Mouse (Mus musculus): Measurements from ENCODE around the gene Klk1b3. TPM values are rescaled to one million over a fixed set of nuclear protein-coding genes. Genes with fewer than 3 reads are reported as not detected.
"Not testable (repeated sequence)": the region's sequence is repeated elsewhere in the genome, so short reads cannot be mapped to it uniquely, and the experiment has no call there.

The Klk1b3 gene
- polyA plus RNA-seq, 1 experiment from 2014 or later = 0.61 TPM

DNA sequence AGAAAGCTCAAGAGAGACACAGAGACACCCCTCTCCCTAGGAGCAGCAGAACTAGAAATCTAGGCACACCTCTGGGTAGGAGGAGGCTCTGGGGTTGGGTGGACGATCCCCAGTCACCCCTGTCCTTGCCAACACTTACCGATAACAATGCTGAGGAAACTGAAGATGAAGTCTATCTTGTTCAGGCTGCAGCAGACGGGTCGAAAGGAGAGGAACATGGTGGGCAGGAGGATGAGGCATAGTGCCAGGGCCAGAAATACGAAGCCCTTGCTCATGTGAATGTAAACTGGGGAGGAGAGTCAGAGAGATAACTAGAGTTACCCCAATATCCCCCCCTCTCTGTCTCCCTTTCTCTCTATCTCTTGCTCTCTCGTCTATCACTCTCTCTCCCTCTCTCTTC lies 24.3 kb downstream of the Klk1b3 start:
- not testable (repeated sequence) for H3K9me3 ChIP-seq (replicated peaks; ENCODE audit: control insufficient read depth, low read length); H3K27me3 ChIP-seq (ENCODE audit: control insufficient read depth, insufficient read depth, low read length); H3K36me3 ChIP-seq (ENCODE audit: control insufficient read depth, insufficient read depth, low read length); H3K4me1 ChIP-seq (ENCODE audit: control insufficient read depth, insufficient read depth, low read length); H3K27ac ChIP-seq (ENCODE audit: low read length); H3K4me2 ChIP-seq (ENCODE audit: low read depth, low read length); H3K4me3 ChIP-seq (replicated peaks; ENCODE audit: low read length); H3K9ac ChIP-seq (ENCODE audit: low read length); ATAC-seq (ENCODE audit: insufficient read depth, low FRiP score)
- 70% methylated on average over 6 of the region's 6 CpGs for WGBS

DNA sequence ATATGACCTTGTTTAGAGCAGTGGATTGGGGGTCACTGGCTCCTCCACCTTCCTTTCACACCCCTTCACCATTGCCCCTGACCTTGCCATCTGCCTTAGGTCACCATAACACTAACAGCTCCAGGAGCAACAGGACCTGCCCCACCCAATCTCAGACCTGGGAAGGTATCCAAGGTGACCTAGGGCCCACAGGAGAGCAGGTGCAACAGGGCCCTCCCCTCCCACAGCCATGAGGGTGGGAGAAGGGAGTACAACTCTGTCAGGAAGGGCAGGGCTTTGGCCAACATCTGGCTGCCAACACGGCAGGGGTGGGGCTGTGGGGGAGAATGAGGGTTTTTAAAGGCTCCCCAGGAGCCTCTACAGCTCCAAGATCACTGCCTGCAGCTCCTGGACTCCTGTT lies 27.1 kb downstream of the Klk1b3 start, which contains the start of gene Klk1:
Gene Klk1, plus strand, starts transcription at position 285 of the 400 bp plus-strand sequence.
- Histone ChIP-seq H3K27me3 (ENCODE audit: control insufficient read depth, insufficient read depth, low read length) (no peaks in the 10 kb centered on the region), H3K9me3 (replicated peaks; ENCODE audit: control insufficient read depth, low read length) (no peaks in the 10 kb centered on the region), H3K9ac (ENCODE audit: low read length) (no peak within 1 kb of the TSS), H3K4me3 (replicated peaks; ENCODE audit: low read length) (no peak within 1 kb of the TSS), H3K4me1 (ENCODE audit: control insufficient read depth, insufficient read depth, low read length) (no peaks in the 10 kb centered on the region), H3K36me3 (ENCODE audit: control insufficient read depth, insufficient read depth, low read length) (no peaks in the 10 kb centered on the region), H3K27ac (ENCODE audit: low read length) (no peak within 1 kb of the TSS), H3K4me2 (ENCODE audit: low read depth, low read length) (no peak within 1 kb of the TSS)
- WGBS = 29% methylated on average over 1 of the region's 1 CpGs
- ATAC-seq (ENCODE audit: insufficient read depth, low FRiP score) = peak; percentile 43; the same call in 1 of the 2 replicates

DNA sequence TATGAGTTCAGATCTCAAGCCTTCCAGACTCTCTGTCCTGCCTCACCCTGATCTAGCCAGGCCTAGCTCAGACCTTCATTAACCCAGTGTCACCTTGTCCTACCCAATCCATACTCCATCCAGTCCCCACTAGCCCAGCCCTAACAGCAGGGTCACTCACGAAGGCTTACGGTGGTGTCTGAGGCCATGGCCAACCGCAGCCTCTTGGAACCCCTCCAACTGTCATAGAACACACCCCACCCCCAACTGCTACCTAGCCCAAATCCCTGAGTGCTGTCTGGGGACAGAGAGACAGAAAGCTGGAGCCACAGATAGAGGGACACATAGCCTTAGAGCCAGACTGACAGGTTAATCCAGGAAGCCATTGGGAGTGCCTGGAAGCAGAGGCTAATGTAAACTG lies 37.9 kb downstream of the Klk1b3 start, which contains the start of gene Gm36864:
Gene Gm36864, plus strand, starts transcription at position 269 of the 400 bp plus-strand sequence.
- no peak for ATAC-seq (ENCODE audit: insufficient read depth, low FRiP score)
- Histone ChIP-seq H3K27ac (ENCODE audit: low read length) (no peak within 1 kb of the TSS), H3K4me3 (replicated peaks; ENCODE audit: low read length) (no peak within 1 kb of the TSS), H3K4me1 (ENCODE audit: control insufficient read depth, insufficient read depth, low read length) (no peaks in the 10 kb centered on the region), H3K36me3 (ENCODE audit: control insufficient read depth, insufficient read depth, low read length) (no peaks in the 10 kb centered on the region), H3K27me3 (ENCODE audit: control insufficient read depth, insufficient read depth, low read length) (no peaks in the 10 kb centered on the region), H3K9me3 (replicated peaks; ENCODE audit: control insufficient read depth, low read length) (no peaks in the 10 kb centered on the region), H3K4me2 (ENCODE audit: low read depth, low read length) (no peak within 1 kb of the TSS), H3K9ac (ENCODE audit: low read length) (no peak within 1 kb of the TSS)
- 74% methylated on average over 3 of the region's 3 CpGs for WGBS

DNA sequence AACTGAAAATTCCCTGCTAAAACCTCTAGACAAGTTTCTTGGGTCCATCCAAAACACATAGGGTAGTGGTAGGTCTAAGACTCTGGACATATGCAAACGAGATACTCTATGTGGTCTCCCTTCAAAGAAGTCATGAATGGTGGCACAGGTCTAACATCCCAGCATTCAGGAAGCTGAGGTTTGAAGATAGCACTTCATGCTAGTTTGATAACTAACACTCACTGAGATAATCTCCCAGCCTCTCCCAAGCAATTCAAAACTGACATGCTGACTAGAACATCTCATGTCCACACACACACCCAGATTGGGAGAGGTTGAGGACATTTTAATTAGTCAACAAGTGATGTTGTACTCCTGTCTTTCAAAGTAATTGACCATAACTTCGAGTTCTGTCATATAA lies 41.9 kb downstream of the Klk1b3 start:
- no peak for ATAC-seq (ENCODE audit: insufficient read depth, low FRiP score)
- H3K27me3 ChIP-seq (ENCODE audit: control insufficient read depth, insufficient read depth, low read length) = no peaks in the 10 kb centered on the region
- H3K27ac ChIP-seq (ENCODE audit: low read length) = no peak overlapping the region
- no peaks in the 10 kb centered on the region for H3K4me1 ChIP-seq (ENCODE audit: control insufficient read depth, insufficient read depth, low read length)
- H3K9me3 ChIP-seq (replicated peaks; ENCODE audit: control insufficient read depth, low read length) = no peaks in the 10 kb centered on the region
- 58% methylated on average over 2 of the region's 2 CpGs for WGBS
- no peak overlapping the region for H3K4me2 ChIP-seq (ENCODE audit: low read depth, low read length)
- H3K36me3 ChIP-seq (ENCODE audit: control insufficient read depth, insufficient read depth, low read length) = no peaks in the 10 kb centered on the region
- no peak overlapping the region for H3K9ac ChIP-seq (ENCODE audit: low read length)
- no peak overlapping the region for H3K4me3 ChIP-seq (replicated peaks; ENCODE audit: low read length)

- Histone ChIP-seq H3K9me3 (replicated peaks; ENCODE audit: control insufficient read depth, low read length) (no peaks in the 10 kb centered on the region), H3K4me1 (ENCODE audit: control insufficient read depth, insufficient read depth, low read length) (0 out of 2 replicates have a peak, but pooled peaks cover 6% of the 10 kb centered on the region), H3K27ac (ENCODE audit: low read length) (no peak overlapping the region), H3K4me2 (ENCODE audit: low read depth, low read length) (no peak overlapping the region), H3K36me3 (ENCODE audit: control insufficient read depth, insufficient read depth, low read length) (no peaks in the 10 kb centered on the region), H3K9ac (ENCODE audit: low read length) (no peak overlapping the region), H3K27me3 (ENCODE audit: control insufficient read depth, insufficient read depth, low read length) (no peaks in the 10 kb centered on the region), H3K4me3 (replicated peaks; ENCODE audit: low read length) (no peak overlapping the region)
- ATAC-seq (ENCODE audit: insufficient read depth, low FRiP score) = no peak
- 55% methylated on average over 1 of the region's 1 CpGs for WGBS
These were observed 42.7 kb downstream of the Klk1b3 start for GRCm38 (mm10) chr7:44240712-44241111.

GRCm38 (mm10) chr7:44241163-44241562 lies 43.2 kb downstream of the Klk1b3 start:
- Histone ChIP-seq H3K27ac (ENCODE audit: low read length) (no peak overlapping the region), H3K9me3 (replicated peaks; ENCODE audit: control insufficient read depth, low read length) (no peaks in the 10 kb centered on the region), H3K4me2 (ENCODE audit: low read depth, low read length) (no peak overlapping the region), H3K4me1 (ENCODE audit: control insufficient read depth, insufficient read depth, low read length) (0 out of 2 replicates have a peak, but pooled peaks cover 6% of the 10 kb centered on the region), H3K4me3 (replicated peaks; ENCODE audit: low read length) (no peak overlapping the region), H3K9ac (ENCODE audit: low read length) (no peak overlapping the region), H3K27me3 (ENCODE audit: control insufficient read depth, insufficient read depth, low read length) (no peaks in the 10 kb centered on the region), H3K36me3 (ENCODE audit: control insufficient read depth, insufficient read depth, low read length) (no peaks in the 10 kb centered on the region)
- WGBS = 56% methylated on average over 2 of the region's 2 CpGs
- no peak for ATAC-seq (ENCODE audit: insufficient read depth, low FRiP score)

- Histone ChIP-seq H3K36me3 (ENCODE audit: control insufficient read depth, insufficient read depth, low read length) (peaks cover under 1% of the 10 kb centered on the region; the same call in 1 of the 2 replicates), H3K4me3 (replicated peaks; ENCODE audit: low read length) (no peak overlapping the region), H3K4me1 (ENCODE audit: control insufficient read depth, insufficient read depth, low read length) (peaks cover 11% of the 10 kb centered on the region), H3K27ac (ENCODE audit: low read length) (no peak overlapping the region), H3K27me3 (ENCODE audit: control insufficient read depth, insufficient read depth, low read length) (no peaks in the 10 kb centered on the region), H3K4me2 (ENCODE audit: low read depth, low read length) (no peak overlapping the region), H3K9ac (ENCODE audit: low read length) (no peak overlapping the region), H3K9me3 (replicated peaks; ENCODE audit: control insufficient read depth, low read length) (no peaks in the 10 kb centered on the region)
- no peak for ATAC-seq (ENCODE audit: insufficient read depth, low FRiP score)
- WGBS = 47% methylated on average over 1 of the region's 1 CpGs
These were observed 46.1 kb downstream of the Klk1b3 start for GRCm38 (mm10) chr7:44244080-44244479.

GRCm38 (mm10) chr7:44246055-44246983 lies 48.3 kb downstream of the Klk1b3 start, which contains the start of the genes 1700028J19Rik and 2410002F23Rik:
Gene 1700028J19Rik, minus strand, starts transcription at chr7:44246695.
Gene 2410002F23Rik, plus strand, starts transcription at chr7:44246722.
- Histone ChIP-seq H3K27me3 (ENCODE audit: control insufficient read depth, insufficient read depth, low read length) (no peaks in the 10 kb centered on the region), H3K4me1 (ENCODE audit: control insufficient read depth, insufficient read depth, low read length) (peaks cover 11% of the 10 kb centered on the region), H3K36me3 (ENCODE audit: control insufficient read depth, insufficient read depth, low read length) (peaks cover 4% of the 10 kb centered on the region; the same call in 1 of the 2 replicates), H3K4me2 (ENCODE audit: low read depth, low read length) (peak within 1 kb of the TSS; percentile 81), H3K27ac (ENCODE audit: low read length) (peak within 1 kb of the TSS; percentile 90), H3K9ac (ENCODE audit: low read length) (peak within 1 kb of the TSS; percentile 91), H3K9me3 (replicated peaks; ENCODE audit: control insufficient read depth, low read length) (no peaks in the 10 kb centered on the region), H3K4me3 (replicated peaks; ENCODE audit: low read length) (peak within 1 kb of the TSS; percentile 96)
- peak; percentile 89 for ATAC-seq (ENCODE audit: insufficient read depth, low FRiP score)
- WGBS = under 1% methylated on average over 62 of the region's 62 CpGs

DNA sequence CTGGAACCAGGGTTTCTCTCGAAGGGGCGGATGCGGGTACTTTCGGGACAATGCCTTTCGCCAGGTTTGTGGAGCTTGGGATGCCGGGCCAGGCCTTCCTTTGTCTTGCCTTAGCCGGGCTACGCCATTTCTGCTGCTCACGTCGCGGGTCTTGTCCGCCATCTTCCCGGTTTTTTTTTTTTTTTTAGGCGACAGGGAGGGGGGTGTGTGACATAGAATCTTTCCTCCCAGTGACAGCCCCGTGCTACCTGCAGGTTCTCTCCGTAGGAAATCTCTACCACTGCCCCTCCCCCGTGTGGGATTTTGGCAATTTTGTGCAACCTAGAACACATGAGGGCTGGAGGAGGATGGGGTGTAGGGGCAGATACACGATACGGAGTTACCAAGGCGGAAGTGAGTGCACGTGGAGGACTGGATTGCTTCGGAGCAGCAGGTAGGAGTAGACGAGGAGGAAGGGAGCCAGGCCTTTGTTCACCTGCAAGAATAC lies 49.0 kb downstream of the Klk1b3 start:
- Histone ChIP-seq H3K9me3 (replicated peaks; ENCODE audit: control insufficient read depth, low read length) (no peaks in the 10 kb centered on the region), H3K4me3 (replicated peaks; ENCODE audit: low read length) (peak overlapping the region; percentile 96), H3K27ac (ENCODE audit: low read length) (peak overlapping the region; percentile 90), H3K4me1 (ENCODE audit: control insufficient read depth, insufficient read depth, low read length) (peaks cover 11% of the 10 kb centered on the region), H3K27me3 (ENCODE audit: control insufficient read depth, insufficient read depth, low read length) (no peaks in the 10 kb centered on the region), H3K9ac (ENCODE audit: low read length) (peak overlapping the region; percentile 91), H3K4me2 (ENCODE audit: low read depth, low read length) (peak overlapping the region; percentile 81), H3K36me3 (ENCODE audit: control insufficient read depth, insufficient read depth, low read length) (peaks cover 4% of the 10 kb centered on the region; the same call in 1 of the 2 replicates)
- ATAC-seq (ENCODE audit: insufficient read depth, low FRiP score) = peak; percentile 18; the same call in 1 of the 2 replicates
- WGBS = 0% methylated on average over 23 of the region's 23 CpGs

Data from stomach, embryonic 16.5 days (tissue).